Mouse (Mus musculus): ENCODE results near the gene Wdr24. TPM values are rescaled to one million over a fixed set of nuclear protein-coding genes. Genes with fewer than 3 reads are reported as not detected.
"Not testable (repeated sequence)": the region's sequence is repeated elsewhere in the genome, so short reads cannot be mapped to it uniquely, and the experiment has no call there.

The Wdr24 gene
- polyA plus RNA-seq, 1 experiment from 2014 or later = 24.3 TPM

DNA sequence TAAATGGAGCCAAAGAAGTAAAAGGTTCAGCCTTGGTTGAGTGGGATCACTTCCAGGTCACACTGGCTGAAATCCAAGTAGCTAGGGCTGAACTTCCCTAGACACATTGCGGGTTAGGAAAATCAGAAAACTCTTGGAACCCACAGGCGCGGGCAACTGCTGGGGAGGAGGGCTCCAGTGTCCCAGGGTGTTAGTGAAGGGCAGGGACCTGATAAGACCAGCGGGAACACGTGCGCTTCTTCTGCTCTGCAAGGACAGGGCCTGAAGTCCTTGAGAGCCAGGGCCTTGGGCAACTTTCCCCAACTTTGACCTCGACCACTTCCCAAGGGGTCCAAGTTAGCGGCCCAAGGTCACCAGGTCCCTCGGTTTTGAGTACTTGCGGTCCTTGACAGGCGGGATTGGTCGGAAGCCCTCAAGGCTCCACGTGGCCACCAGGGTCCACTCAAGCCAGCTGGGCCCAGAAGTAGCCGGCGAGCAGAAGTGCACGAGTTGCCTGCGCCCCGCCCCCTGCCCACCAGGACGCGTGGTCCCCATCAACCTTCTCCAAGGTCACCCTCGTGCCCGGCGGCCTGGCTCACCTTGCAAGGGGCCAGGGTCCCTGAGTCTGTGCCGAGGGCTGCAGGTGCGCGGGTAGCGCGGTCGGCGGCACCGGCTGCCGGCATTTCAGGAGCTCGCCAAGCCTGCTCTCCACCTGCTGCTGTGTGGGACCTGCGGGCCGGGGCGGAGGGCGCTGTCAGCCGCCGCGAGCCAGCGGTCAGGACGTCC, 44.6 kb downstream of the Wdr24 start:
- Histone ChIP-seq H3K27ac (peak overlapping the region; percentile 60), H3K4me1 (peaks cover 14% of the 10 kb centered on the region), H3K9ac (peak overlapping the region; percentile 53), H3K9me3 (no peaks in the 10 kb centered on the region), H3K4me2 (peak overlapping the region; percentile 99), H3K27me3 (replicated peaks) (no peaks in the 10 kb centered on the region), H3K36me3 (no peaks in the 10 kb centered on the region), H3K4me3 (replicated peaks) (peak overlapping the region; percentile 80)
- WGBS = under 1% methylated on average over 42 of the region's 42 CpGs
- peak; percentile 5; the same call in 1 of the 2 replicates for ATAC-seq (ENCODE audit: insufficient read depth, low FRiP score, low read depth)

DNA sequence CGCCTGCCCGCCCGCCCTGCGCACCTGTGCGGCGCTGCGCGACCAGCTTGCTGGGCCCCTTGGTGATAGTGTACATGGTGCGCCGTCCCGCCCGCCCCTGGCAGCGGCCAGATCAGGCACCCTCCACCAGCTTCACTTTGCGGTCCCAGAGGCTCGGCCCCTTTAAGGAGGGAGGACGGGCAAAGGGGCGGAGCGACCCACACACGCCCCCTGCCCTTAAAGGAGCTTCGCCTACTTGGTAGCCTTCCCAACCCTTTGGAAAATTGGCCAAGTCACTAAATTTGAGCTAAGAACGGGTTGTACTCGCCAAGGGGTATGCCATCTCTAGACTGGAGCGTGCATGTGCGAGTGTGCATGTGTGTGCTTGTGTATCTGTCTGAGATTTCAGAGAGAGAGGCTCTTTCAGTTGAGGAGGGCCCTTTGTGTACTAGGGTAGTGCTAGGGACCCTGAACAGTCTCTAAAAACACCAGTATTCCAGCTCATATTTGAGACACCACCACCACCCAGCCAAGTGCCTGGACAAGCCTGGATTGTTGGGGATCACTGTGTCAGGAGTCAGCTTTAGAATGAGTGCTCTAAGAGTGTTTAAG, 45.3 kb downstream of the Wdr24 start, which contains the start of gene Mcrip2:
Gene Mcrip2, minus strand, starts transcription at position 164 of the 591 bp plus-strand sequence.
- under 1% methylated on average over 24 of the region's 24 CpGs for WGBS
- peak; percentile 88 for ATAC-seq (ENCODE audit: insufficient read depth, low FRiP score, low read depth)
- peak within 1 kb of the TSS; percentile 99 for H3K4me2 ChIP-seq
- H3K27ac ChIP-seq = peak within 1 kb of the TSS; percentile 60
- H3K4me3 ChIP-seq (replicated peaks) = peak within 1 kb of the TSS; percentile 80
- H3K9ac ChIP-seq = peak within 1 kb of the TSS; percentile 53
- no peaks in the 10 kb centered on the region for H3K27me3 ChIP-seq (replicated peaks)
- H3K9me3 ChIP-seq = no peaks in the 10 kb centered on the region
- no peaks in the 10 kb centered on the region for H3K36me3 ChIP-seq
- H3K4me1 ChIP-seq = peaks cover 14% of the 10 kb centered on the region

DNA sequence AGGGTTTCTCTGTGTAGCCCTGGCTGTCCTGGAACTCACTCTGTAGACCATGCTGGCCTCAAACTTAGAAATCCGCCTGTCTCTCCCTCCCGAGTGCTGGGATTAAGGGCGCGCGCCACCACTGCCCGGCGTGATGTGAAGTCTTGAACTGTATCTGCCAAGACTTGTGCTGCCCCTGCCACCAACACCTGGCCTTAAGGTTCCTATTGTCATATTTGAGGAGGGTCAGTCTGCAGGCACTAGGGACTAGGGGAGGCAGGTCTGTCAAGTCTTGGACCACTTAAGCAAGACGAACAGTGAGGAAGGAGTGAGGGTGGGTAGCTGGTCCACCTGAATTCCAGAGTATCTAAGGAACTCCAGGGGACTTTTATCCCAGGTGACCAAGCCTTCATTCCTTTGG, 46.1 kb downstream of the Wdr24 start:
- no peaks in the 10 kb centered on the region for H3K36me3 ChIP-seq
- no peak overlapping the region for H3K4me2 ChIP-seq
- H3K27ac ChIP-seq = no peak overlapping the region
- no peak overlapping the region for H3K9ac ChIP-seq
- 86% methylated on average over 8 of the region's 8 CpGs for WGBS
- H3K4me1 ChIP-seq = peaks cover 20% of the 10 kb centered on the region
- no peaks in the 10 kb centered on the region for H3K27me3 ChIP-seq (replicated peaks)
- H3K9me3 ChIP-seq = no peaks in the 10 kb centered on the region
- no peak overlapping the region for H3K4me3 ChIP-seq (replicated peaks)
- no peak for ATAC-seq (ENCODE audit: insufficient read depth, low FRiP score, low read depth)

DNA sequence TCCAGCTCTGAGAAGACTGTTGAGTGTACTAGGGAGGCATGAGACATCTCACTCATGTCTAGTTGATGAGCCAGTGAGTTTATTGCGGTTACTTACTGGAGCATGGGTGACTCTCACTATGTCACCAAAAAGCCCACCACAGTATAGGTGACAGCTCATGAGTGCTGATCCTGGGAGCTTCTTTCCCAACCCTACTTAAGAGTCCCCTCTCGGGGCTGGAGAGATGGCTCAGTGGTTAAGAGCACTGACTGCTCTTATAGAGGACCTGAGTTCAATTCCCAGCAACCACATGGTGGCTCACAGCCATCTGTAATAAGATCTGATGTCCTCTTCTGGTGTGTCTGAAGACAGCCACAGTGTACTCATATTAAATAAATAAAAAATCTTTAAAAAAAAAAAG, 46.5 kb downstream of the Wdr24 start:
- Histone ChIP-seq H3K4me2 (no peak overlapping the region), H3K4me1 (peaks cover 20% of the 10 kb centered on the region), H3K9ac (no peak overlapping the region), H3K27ac (no peak overlapping the region), H3K9me3 (no peaks in the 10 kb centered on the region), H3K27me3 (replicated peaks) (no peaks in the 10 kb centered on the region), H3K4me3 (replicated peaks) (no peak overlapping the region), H3K36me3 (no peaks in the 10 kb centered on the region)
- ATAC-seq (ENCODE audit: insufficient read depth, low FRiP score, low read depth) = no peak
- 89% methylated on average over 2 of the region's 2 CpGs for WGBS

DNA sequence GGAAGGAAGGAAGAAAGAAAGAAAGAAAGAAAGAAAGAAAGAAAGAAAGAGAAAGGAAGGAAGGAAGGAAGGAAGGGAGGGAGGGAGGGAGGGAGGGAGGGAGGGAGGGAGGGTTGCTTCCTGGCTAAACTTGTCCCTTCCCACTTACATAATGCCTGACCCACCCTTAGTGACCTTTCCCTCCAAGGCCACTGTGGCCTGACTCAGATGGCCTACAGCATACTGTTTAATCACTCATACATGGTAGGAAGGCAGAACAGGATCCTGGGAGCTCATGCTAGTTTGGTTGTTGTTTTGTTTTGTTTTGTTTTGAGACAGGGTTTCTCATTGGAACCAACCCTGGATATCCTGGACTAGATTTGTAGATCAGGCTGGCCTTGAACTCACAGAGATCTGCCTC, 48.1 kb downstream of the Wdr24 start:
- H3K27me3 ChIP-seq (replicated peaks); H3K27ac ChIP-seq; H3K9me3 ChIP-seq; ATAC-seq (ENCODE audit: insufficient read depth, low FRiP score, low read depth); H3K36me3 ChIP-seq; H3K9ac ChIP-seq; H3K4me3 ChIP-seq (replicated peaks); H3K4me2 ChIP-seq: not testable (repeated sequence)
- H3K4me1 ChIP-seq = peaks cover 28% of the 10 kb centered on the region

DNA sequence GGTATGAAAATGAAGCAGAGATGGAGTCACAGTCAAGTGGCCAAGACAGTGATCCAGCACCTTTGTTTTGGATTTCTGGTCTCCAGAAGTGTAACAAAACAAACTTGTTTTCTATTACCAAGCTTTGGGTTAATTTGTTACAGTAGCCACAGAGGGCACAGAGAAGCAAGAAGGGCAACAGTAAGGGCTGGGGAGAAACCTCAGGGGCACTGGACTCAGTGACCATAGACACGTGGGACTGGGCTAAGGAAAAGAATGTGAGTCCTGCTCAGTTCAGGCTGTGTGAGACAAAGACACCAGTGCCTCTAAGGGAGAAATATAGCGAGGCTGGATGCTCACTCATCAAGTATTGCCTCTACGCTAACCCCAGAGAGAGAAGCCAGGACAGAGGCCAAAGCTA, 49.2 kb downstream of the Wdr24 start:
- ATAC-seq (ENCODE audit: insufficient read depth, low FRiP score, low read depth) = no peak
- 75% methylated on average over 3 of the region's 3 CpGs for WGBS
- no peak overlapping the region for H3K9ac ChIP-seq

DNA sequence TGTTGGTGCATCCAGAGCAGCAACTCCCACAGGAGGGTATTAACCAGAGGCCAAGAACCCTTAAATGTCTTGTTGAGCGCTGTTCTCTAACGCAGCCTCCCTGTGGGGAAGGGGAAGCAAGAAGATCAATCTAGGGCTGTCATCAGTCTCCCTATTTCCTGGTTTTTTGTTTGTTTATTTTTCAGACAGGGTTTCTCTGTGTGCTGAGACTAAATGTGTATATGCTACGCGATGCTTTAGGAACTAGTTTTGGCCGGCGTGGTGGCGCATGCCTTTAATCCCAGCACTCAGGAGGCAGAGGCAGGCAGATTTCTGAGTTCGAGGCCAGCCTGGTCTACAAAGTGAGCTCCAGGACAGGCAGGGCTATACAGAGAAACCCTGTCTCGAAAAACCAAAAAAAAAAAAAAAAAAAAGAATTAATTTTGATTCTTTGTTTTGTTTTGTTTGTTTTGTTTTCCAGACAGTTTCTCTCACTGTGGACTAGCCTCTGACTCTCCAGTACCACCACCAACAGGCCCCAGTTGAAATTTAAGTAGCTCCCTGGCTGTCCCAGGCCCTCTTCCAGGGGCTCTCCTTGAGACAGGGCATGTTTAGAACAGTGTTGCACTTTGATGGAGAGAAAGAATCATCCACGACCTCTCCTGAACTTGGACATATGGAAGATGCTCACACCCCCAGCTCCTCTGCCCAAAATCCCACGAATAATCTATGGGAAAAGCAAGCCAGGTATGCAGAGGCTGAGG, 50.1 kb downstream of the Wdr24 start:
- ATAC-seq (ENCODE audit: insufficient read depth, low FRiP score, low read depth) = no peak
- WGBS = 76% methylated on average over 11 of the region's 11 CpGs
- H3K27ac ChIP-seq = no peak overlapping the region
- peak overlapping the region; percentile 88; the same call in 1 of the 2 replicates for H3K4me3 ChIP-seq (replicated peaks)
- no peak overlapping the region for H3K9ac ChIP-seq
- H3K36me3 ChIP-seq = no peaks in the 10 kb centered on the region
- H3K27me3 ChIP-seq (replicated peaks) = no peaks in the 10 kb centered on the region
- no peaks in the 10 kb centered on the region for H3K9me3 ChIP-seq
- no peak overlapping the region for H3K4me2 ChIP-seq
- H3K4me1 ChIP-seq = peaks cover 24% of the 10 kb centered on the region

More for the DNA sequence above, 49.2 kb downstream of the Wdr24 start:
- Histone ChIP-seq H3K27me3 (replicated peaks) (no peaks in the 10 kb centered on the region), H3K4me1 (peaks cover 30% of the 10 kb centered on the region), H3K9me3 (no peaks in the 10 kb centered on the region), H3K4me3 (replicated peaks) (no peak overlapping the region), H3K27ac (no peak overlapping the region), H3K36me3 (no peaks in the 10 kb centered on the region), H3K4me2 (no peak overlapping the region)

DNA sequence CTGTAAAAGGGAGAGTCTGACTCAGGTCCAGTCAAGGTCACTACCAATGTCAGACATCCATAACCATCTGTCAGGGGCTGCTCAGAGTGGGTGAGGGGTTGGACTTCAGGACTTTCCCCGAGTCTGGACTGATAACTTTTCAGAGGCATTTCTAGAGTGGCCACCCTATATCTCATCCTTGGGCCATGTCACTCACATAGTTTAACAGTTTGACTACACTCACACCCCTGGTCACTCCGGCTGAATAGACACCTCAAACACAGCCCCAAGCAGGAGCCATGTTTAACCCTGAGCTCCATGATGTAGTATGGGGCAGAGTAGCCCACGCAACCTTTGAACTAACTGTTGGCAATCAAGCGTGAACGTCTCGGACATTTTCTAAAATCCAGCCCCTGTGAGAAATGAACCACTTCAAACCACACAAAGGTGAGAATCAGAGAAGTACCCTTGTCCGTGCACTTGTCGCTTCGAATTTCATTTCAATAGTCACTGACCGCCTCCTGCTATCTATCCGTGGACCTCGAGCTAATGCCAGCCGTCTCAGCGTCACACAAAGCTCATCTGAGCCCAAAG, 50.8 kb downstream of the Wdr24 start:
- Histone ChIP-seq H3K4me1 (peaks cover 20% of the 10 kb centered on the region), H3K9me3 (no peaks in the 10 kb centered on the region), H3K36me3 (no peaks in the 10 kb centered on the region; the same call in 1 of the 2 replicates), H3K9ac (peak overlapping the region; percentile 21; the same call in 1 of the 2 replicates), H3K4me2 (peak overlapping the region; percentile 82), H3K4me3 (replicated peaks) (peak overlapping the region; percentile 88), H3K27me3 (replicated peaks) (no peaks in the 10 kb centered on the region), H3K27ac (peak overlapping the region; percentile 96)
- ATAC-seq (ENCODE audit: insufficient read depth, low FRiP score, low read depth) = no peak
- WGBS = 4% methylated on average over 14 of the region's 14 CpGs

DNA sequence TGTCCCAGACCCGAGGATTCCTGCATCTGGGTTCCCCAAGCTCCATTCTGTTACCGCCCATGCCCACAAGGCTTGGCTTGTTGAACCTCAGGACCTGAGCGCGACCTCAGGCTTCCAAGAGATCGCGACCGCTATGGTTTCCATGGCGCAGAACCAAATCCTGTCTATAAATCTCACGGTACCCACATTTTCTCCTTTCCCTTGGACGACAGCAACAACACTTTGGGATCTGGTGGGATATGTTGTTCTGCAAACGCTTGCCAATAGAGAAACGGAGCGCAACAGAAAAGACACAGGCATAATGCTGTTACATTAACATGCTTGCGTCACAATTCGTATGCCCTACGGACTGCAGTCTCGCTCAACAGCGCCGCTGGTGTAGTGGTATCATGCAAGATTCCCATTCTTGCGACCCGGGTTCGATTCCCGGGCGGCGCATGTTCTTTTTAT, 51.3 kb downstream of the Wdr24 start, which contains the start of gene Mettl26:
Gene Mettl26, plus strand, starts transcription at position 354 of the 450 bp plus-strand sequence.
- no peaks in the 10 kb centered on the region for H3K9me3 ChIP-seq
- peak within 1 kb of the TSS; percentile 73 for H3K9ac ChIP-seq
- H3K27ac ChIP-seq = peak within 1 kb of the TSS; percentile 96
- peak; percentile 73 for ATAC-seq (ENCODE audit: insufficient read depth, low FRiP score, low read depth)
- WGBS = under 1% methylated on average over 25 of the region's 25 CpGs
- H3K36me3 ChIP-seq = no peaks in the 10 kb centered on the region; the same call in 1 of the 2 replicates
- H3K4me3 ChIP-seq (replicated peaks) = peak within 1 kb of the TSS; percentile 88
- no peaks in the 10 kb centered on the region for H3K27me3 ChIP-seq (replicated peaks)
- peak within 1 kb of the TSS; percentile 82 for H3K4me2 ChIP-seq
- peaks cover 20% of the 10 kb centered on the region for H3K4me1 ChIP-seq

DNA sequence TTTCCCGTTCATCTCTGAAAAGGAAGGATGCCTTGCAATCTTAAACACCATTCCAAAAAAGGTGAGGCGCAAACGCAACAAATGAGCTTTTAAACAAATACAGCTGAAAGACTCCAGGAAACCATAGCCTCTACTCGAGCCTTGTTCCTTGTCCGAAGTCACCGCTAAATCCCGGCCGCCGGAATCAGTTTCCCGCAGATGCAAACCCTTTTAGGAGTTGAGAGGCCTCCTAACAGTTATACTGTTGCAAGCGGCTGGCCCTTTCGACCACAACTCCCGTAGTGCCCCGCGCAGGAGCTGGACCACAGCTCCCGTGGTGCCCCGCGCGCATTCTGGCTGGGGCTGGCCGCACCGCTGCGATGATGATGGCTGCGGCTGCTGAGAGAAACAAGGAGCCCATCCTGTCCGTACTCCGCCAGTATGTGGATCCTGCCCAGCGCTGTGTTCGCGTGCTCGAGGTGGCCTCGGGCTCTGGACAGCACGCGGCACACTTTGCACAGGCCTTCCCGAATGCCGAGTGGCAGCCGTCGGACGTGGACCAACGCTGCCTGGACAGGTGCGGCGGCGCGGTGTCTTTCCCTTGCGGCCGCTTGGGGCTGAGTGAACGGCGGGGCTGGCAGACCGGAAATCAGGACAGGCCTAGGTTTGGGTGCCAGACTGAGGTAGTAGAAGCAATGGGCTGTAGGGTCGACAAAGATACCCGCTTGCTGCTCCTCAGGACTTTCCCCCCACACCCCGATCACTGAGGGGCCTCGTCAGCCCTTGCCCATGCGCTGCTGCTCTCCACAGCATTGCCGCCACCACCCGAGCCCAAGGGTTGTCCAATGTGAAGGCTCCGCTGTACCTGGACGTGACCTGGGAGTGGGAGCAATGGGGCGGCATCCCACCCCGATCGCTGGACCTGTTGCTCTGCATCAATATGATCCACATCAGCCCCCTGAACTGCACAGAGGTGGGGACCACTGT, 52.0 kb downstream of the Wdr24 start:
- peaks cover 26% of the 10 kb centered on the region for H3K4me1 ChIP-seq
- no peaks in the 10 kb centered on the region for H3K27me3 ChIP-seq (replicated peaks)
- H3K27ac ChIP-seq = peak overlapping the region; percentile 96
- ATAC-seq (ENCODE audit: insufficient read depth, low FRiP score, low read depth) = peak; percentile 92
- peak overlapping the region; percentile 73 for H3K9ac ChIP-seq
- H3K4me2 ChIP-seq = peak overlapping the region; percentile 82
- H3K4me3 ChIP-seq (replicated peaks) = peak overlapping the region; percentile 88
- H3K36me3 ChIP-seq = no peaks in the 10 kb centered on the region; the same call in 1 of the 2 replicates
- under 1% methylated on average over 59 of the region's 59 CpGs for WGBS
- H3K9me3 ChIP-seq = no peaks in the 10 kb centered on the region
